Mouse (Mus musculus) C2C12 (cell line): ENCODE results near the gene Gm33543. TPM values are rescaled to one million over a fixed set of nuclear protein-coding genes. Genes with fewer than 3 reads are reported as not detected.

ENCODE experiments used
- H3K27me3 ChIP-seq: one replicate; pipeline ENCODE4 v1.6.1; 2011; ENCODE audit not compliant: control insufficient read depth, insufficient read depth, insufficient read length
- H3K36me3 ChIP-seq: one replicate; pipeline ENCODE4 v1.6.1; 2011; ENCODE audit not compliant: control insufficient read depth, insufficient read depth
- H3K4me3 ChIP-seq: one replicate; pipeline ENCODE4 v1.5.1; 2011; ENCODE audit warnings: mild to moderate bottlenecking, control low read depth; ENCODE audit not compliant: poor library complexity, insufficient read depth, severe bottlenecking
- H3K79me2 ChIP-seq: one replicate; pipeline ENCODE4 v1.6.1; 2011; ENCODE audit not compliant: control insufficient read depth, insufficient read depth
- H3K79me3 ChIP-seq: one replicate; pipeline ENCODE4 v1.6.1; 2011; ENCODE audit warnings: low read depth, control low read depth
- H3ac ChIP-seq: one replicate; pipeline ENCODE3; 2011; ENCODE audit warnings: low read depth; ENCODE audit not compliant: control insufficient read depth, insufficient read length
- CEBPB ChIP-seq: IDR thresholded peaks from one replicate; pipeline ENCODE4 v1.6.1; 2011; ENCODE audit warnings: low read depth, mild to moderate bottlenecking, control low read depth, moderate library complexity
- CTCF ChIP-seq: IDR thresholded peaks from one replicate; pipeline ENCODE4 v1.5.1; 2011; ENCODE audit not compliant: control insufficient read depth, insufficient read depth, insufficient read length
- FOSL1 ChIP-seq: IDR thresholded peaks from one replicate; pipeline ENCODE4 v1.8.0; 2011; ENCODE audit warnings: mild to moderate bottlenecking, low read length; ENCODE audit not compliant: poor library complexity, insufficient read depth, severe bottlenecking
- MAX ChIP-seq: IDR thresholded peaks from one replicate; pipeline ENCODE4 v1.6.1; 2011; ENCODE audit warnings: mild to moderate bottlenecking, control low read depth
- MYOD1 ChIP-seq: IDR thresholded peaks from one replicate; pipeline ENCODE4 v1.6.1; 2011; ENCODE audit warnings: low read depth; ENCODE audit not compliant: control insufficient read depth, insufficient read length
- MYOG ChIP-seq: IDR thresholded peaks from one replicate; pipeline ENCODE4 v1.6.1; 2011; ENCODE audit not compliant: control insufficient read depth, insufficient read length; ENCODE audit errors: extremely low read depth
- USF1 ChIP-seq: IDR thresholded peaks from one replicate; pipeline ENCODE4 v1.6.1; 2011; ENCODE audit warnings: low read depth, mild to moderate bottlenecking, control low read depth, moderate library complexity
- polyA plus RNA-seq: library from polyadenylated mRNA; unstranded; fragments of >200 nt; fragmentation: generic; extraction: Trizol; gene quantifications from one replicate; pipeline ENCODE4 v1.2.1, GENCODE M21; 2012; ENCODE audit warnings: missing spikeins

Gene Gm33543
- polyA plus RNA-seq, 1 experiment = not detected

GRCm38 (mm10) chr10:95829471-95829870 is 13.3 kb downstream of the Gm33543 start:
- H3K79me3 ChIP-seq = no peaks in the 10 kb centered on the region
- no peaks in the 10 kb centered on the region for H3K27me3 ChIP-seq
- TF ChIP-seq CTCF = no peak
- TF ChIP-seq MYOD1 = no peak
- no peak for TF ChIP-seq FOSL1
- TF ChIP-seq MYOG = no peak
- TF ChIP-seq MAX = no peak
- no peak for TF ChIP-seq CEBPB
- TF ChIP-seq USF1 = no peak

GRCm38 (mm10) chr10:95828374-95828773 is 14.4 kb downstream of the Gm33543 start:
- Histone ChIP-seq H3K79me2 (no peaks in the 10 kb centered on the region), H3K36me3 (no peaks in the 10 kb centered on the region), H3ac (no peak overlapping the region), H3K4me3 (no peak overlapping the region), H3K79me3 (no peaks in the 10 kb centered on the region), H3K27me3 (no peaks in the 10 kb centered on the region)
- TF ChIP-seq FOSL1 = no peak
- TF ChIP-seq MYOG = no peak
- no peak for TF ChIP-seq USF1
- no peak for TF ChIP-seq MAX
- no peak for TF ChIP-seq MYOD1
- TF ChIP-seq CEBPB = no peak
- TF ChIP-seq CTCF = no peak

More at GRCm38 (mm10) chr10:95829471-95829870, 13.3 kb downstream of the Gm33543 start:
- no peaks in the 10 kb centered on the region for H3K79me2 ChIP-seq
- no peaks in the 10 kb centered on the region for H3K36me3 ChIP-seq
- no peak overlapping the region for H3ac ChIP-seq
- no peak overlapping the region for H3K4me3 ChIP-seq

GRCm38 (mm10) chr10:95825651-95826050 is 17.1 kb downstream of the Gm33543 start:
- Histone ChIP-seq H3ac (no peak overlapping the region), H3K36me3 (no peaks in the 10 kb centered on the region), H3K79me3 (no peaks in the 10 kb centered on the region), H3K79me2 (no peaks in the 10 kb centered on the region), H3K27me3 (no peaks in the 10 kb centered on the region), H3K4me3 (no peak overlapping the region)
- TF ChIP-seq FOSL1 = no peak
- TF ChIP-seq CEBPB = no peak
- TF ChIP-seq MAX = no peak
- no peak for TF ChIP-seq USF1
- no peak for TF ChIP-seq MYOG
- no peak for TF ChIP-seq CTCF
- TF ChIP-seq MYOD1 = no peak

GRCm38 (mm10) chr10:95818506-95818905 is 24.2 kb downstream of the Gm33543 start:
- TF ChIP-seq MAX = no peak
- no peak for TF ChIP-seq FOSL1
- TF ChIP-seq CEBPB = no peak
- TF ChIP-seq CTCF = no peak
- no peak for TF ChIP-seq MYOG
- no peak for TF ChIP-seq MYOD1
- no peaks in the 10 kb centered on the region for H3K27me3 ChIP-seq
- H3K79me2 ChIP-seq = no peaks in the 10 kb centered on the region
- no peaks in the 10 kb centered on the region for H3K79me3 ChIP-seq
- H3ac ChIP-seq = no peak overlapping the region
- H3K4me3 ChIP-seq = no peak overlapping the region
- H3K36me3 ChIP-seq = no peaks in the 10 kb centered on the region

- H3K4me3 ChIP-seq = no peak overlapping the region
- no peaks in the 10 kb centered on the region for H3K36me3 ChIP-seq
- H3K79me2 ChIP-seq = no peaks in the 10 kb centered on the region
- TF ChIP-seq MYOD1 (no peak), USF1 (no peak), MYOG (no peak), CTCF (no peak), MAX (no peak), FOSL1 (no peak), CEBPB (no peak)
- H3K79me3 ChIP-seq = no peaks in the 10 kb centered on the region
- no peak overlapping the region for H3ac ChIP-seq
- no peaks in the 10 kb centered on the region for H3K27me3 ChIP-seq
These were observed 25.1 kb downstream of the Gm33543 start for GRCm38 (mm10) chr10:95817419-95818161.
